Mouse (Mus musculus): ENCODE results near the gene Sptan1.

GRCm38 (mm10) chr2:30048101-30048501 is 82.7 kb downstream of the Sptan1 start:
- no peak for TF ChIP-seq CTCF (IDR thresholded peaks at IDR 0.05; ENCODE audit: control insufficient read depth, insufficient read depth, insufficient read length)
- no peak for TF ChIP-seq MYOD1 (IDR thresholded peaks at IDR 0.05; ENCODE audit: control insufficient read depth, insufficient read length, low read depth)
- no peak for TF ChIP-seq USF1 (IDR thresholded peaks at IDR 0.05; ENCODE audit: low read depth)
- no peak for TF ChIP-seq MAX (IDR thresholded peaks at IDR 0.05)
- TF ChIP-seq MYOG (IDR thresholded peaks at IDR 0.05; ENCODE audit: control insufficient read depth, extremely low read depth, insufficient read length): no peak
- TF ChIP-seq CEBPB (IDR thresholded peaks at IDR 0.05; ENCODE audit: low read depth): no peak
- TF ChIP-seq FOSL1 (IDR thresholded peaks at IDR 0.05; ENCODE audit: insufficient read depth, low read length, poor library complexity, severe bottlenecking): no peak
